Mouse (Mus musculus) heart, adult 18-20 months (tissue): ENCODE measurements around the gene Timm23. TPM values are rescaled to one million over a fixed set of nuclear protein-coding genes. Genes with fewer than 3 reads are reported as not detected.
"Not testable (repeated sequence)": the region's sequence is repeated elsewhere in the genome, so short reads cannot be mapped to it uniquely, and the experiment has no call there.

Experiments
- DNase-seq, 2 experiments: peaks; one replicate each; pipeline ENCODE4 v3.0.0; 2021 to 2022; ENCODE audit warnings: mixed read lengths in 1 of 2
- total RNA-seq, 2 experiments: library from RNA; stranded (reverse); gene quantifications; 2 replicates each; pipeline ENCODE4 v1.2.3; 2021

Timm23 gene
- total RNA-seq, 2 experiments from 2014 or later = 205 to 217 TPM

DNA sequence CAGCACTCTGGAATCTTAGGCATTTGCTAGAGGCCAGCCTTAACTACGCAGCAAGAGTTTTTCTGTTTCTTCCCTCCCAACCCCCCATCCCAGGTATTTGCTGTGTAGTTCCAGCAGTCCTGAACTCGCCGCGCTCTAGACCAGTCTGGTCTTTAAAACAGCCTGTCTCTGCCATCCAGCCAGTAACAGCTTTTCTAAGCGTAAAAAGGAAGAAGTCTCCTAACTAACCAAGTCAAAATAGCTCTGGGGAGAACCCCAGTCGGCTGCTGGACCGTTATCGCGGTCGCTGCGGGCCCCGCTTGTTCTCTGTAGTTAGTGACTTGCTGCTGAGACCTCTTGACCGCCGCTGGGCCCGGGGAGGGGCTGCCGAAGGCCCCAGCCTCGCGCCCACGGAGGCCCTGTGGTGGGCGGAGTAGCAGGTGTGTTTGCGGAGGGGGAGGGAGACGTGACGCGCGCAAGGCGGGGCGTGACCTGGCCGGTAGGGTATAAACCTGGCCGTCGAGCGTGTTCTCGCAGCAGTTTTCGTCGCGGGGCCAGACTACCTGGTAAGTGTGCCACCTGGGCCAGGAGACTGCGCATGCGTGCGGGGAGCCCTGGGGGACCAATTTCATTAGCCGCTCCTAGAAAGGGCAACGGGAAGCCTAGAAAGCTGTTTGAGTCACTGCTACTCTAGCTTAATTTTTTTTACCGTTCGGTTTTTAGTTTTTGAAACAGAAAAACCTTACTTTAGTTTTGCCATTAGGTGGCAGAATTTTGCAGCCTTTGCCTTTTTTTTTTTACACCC lies 36.2 kb downstream of the Timm23 start:
- peak; percentile 73 to 80 for DNase-seq

DNA sequence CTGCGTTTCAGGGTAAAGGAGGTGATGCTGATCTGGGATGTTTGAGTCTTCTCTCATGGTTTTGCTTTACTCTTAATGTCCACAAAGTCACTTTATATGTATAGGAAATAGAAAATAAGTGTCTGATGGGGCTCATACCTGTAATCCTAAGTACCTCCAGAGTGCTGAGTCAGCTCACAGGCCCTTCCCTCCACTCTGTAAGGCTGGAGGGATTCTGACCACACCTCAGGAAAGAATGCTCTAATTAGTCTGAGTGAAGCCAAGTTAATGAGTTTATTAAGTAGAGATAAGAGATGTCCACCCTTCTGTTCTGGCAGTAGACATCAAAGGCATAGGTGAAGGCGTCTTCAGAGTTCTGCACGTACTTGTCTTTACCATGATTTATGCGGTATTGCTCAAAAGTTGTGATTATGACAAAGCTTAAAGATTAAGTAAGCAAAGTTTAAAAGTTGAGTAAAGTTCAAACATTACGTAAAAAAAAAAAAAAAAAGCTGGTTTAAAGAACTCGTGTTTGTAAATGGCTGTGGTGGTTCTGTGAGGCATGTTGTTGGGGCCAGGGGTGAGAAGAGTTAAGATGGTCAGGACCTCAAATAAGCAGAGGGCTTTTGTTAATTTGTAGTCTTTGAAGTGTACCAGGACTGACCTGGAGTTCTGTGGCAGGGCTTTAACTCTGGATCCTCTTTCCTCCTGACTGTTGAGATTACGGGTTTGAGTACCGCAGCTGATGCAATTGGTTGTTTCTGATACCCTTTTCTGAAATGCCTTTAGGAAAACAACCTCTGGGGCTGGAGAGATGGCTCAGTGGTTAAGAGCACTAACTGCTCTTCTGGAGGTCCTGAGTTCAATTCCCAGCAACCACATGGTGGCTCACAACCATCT lies 37.3 kb downstream of the Timm23 start:
- no peak for DNase-seq

DNA sequence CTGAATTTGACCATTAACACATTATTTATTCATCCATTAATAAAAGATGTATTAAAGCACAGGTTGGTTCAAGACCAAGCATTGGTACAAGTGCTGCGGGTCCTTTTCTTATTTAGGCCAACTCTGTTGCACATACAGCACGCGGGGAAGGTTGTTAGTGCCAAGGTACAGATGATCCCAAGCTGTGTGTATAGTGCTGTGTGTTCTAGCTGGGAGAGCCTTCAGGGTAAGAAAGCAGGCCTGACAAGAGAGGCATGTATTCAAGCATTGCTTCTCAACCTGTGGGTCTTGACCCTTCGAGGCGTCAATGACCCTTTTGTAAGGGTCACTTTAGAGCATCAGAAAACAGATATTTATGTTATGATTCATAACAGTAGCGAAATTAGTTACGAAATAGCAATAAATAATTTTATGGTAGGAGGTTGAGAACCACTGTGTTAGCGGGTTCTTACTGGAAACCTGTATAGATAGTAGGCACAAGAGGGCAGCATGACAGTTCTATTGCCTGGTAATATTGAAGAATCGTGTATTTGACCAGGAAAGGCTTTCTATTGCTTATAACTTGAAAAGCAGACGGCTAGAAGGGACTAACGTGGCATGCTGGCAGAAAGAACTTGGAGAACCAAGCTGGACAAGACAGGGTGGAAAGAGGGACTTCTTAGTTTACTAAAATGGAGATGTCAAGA lies 38.4 kb downstream of the Timm23 start:
- DNase-seq = no peak

DNA sequence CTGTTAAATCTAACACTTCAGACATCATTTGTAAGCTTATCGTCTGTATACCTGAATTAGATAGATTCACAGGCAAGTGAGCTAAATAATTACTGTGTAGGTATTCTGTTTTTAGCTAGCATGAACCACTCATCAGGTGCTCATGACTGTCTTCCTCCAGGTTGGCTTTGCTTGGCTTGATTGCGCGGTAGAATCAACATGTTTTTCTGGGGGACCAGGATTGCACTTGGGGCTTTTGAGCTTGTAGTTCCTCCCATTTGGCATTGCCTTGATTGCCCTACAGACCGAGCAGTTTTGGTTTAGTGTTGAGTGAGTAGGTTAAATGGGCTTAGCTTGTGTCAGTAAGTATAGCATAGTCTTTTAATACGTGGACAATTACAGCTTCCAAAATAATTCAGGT lies 39.5 kb downstream of the Timm23 start:
- no peak for DNase-seq

DNA sequence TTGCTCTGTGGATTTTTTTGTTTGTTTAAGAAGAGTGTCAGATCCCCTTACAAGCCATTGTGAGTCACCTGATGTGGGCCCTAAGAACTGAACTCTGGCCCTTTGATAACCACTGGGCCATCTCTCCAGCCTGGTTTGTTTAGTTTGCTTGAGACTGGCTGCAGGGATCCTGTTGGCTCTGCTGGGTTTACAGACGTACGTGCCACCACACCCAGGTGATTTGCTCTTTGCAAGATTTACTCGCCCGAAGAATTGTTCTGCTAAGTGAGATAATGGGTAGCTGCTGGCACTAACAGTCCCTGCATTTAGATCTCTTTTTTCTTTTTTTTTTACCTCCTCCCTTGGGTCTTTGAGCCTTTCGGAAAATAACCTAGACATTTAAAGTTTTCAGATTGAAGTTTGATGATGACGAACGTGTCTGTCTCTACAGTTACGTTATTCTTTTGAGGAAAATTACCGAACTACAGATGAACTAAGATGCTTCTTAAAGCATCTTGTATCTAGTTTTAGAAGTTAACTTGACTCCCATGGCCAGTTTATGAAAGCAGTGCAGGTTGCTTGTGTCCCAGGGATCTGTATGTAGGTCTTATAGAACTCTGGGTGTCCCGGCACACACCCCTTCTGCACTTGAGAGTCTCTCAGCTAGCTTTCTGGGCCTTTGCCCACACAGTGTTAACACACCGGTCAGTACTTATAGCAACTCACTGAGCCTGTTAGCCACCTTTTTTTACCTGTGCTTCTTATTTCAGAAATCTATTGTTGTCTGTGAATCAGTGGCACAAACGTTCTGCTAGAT lies 40.4 kb downstream of the Timm23 start:
- no peak for DNase-seq

DNA sequence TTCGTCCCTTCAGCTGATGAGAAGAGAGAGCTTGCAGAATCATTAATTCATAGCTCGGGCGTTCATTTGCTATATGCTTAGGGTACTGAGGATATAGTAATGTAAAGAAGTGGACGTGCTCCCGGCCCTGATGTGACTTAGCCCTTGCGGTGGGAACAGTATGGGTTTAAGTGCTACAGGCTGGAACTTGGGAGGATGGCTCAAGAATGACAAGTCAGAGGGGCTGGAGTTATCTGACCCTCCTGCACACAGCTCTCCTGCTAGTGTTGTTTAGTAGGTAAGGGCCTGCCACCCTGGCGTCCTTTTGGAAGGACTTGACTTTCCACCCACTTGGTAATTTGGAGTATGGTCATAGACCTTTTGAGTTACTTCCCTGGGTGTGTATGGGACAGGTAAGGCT lies 41.1 kb downstream of the Timm23 start:
- no peak for DNase-seq

DNA sequence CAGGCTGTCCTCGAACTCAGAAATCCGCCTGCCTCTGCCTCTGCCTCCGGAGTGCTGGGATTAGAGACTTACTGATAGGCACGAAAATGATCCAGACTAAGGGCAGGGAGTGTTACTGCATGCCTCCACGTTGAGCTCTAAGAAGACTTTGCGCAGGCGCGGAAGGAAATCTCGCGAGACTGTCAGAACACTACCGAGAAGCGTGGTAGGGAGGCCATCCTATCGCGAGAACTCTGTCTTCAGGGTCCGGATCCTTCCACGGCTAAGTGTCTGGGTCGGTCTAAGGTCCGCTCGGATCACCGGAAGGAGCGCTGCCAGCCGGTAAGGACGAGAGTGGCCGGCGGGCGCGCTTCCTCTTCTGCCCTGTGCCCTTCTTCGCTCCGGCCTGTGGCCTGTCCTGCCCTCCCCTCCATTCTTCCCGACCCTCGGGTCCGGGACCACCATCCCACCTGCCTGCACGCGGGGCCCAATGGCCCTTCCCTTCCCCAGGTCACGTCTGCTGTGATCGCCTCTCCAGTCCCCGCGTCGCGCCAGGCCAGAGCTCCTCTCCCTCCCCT lies 41.9 kb downstream of the Timm23 start, which contains the start of gene Ncoa4:
Gene Ncoa4, plus strand, starts transcription at position 176 of the 557 bp plus-strand sequence.
- DNase-seq = peak; percentile 98 to 100

DNA sequence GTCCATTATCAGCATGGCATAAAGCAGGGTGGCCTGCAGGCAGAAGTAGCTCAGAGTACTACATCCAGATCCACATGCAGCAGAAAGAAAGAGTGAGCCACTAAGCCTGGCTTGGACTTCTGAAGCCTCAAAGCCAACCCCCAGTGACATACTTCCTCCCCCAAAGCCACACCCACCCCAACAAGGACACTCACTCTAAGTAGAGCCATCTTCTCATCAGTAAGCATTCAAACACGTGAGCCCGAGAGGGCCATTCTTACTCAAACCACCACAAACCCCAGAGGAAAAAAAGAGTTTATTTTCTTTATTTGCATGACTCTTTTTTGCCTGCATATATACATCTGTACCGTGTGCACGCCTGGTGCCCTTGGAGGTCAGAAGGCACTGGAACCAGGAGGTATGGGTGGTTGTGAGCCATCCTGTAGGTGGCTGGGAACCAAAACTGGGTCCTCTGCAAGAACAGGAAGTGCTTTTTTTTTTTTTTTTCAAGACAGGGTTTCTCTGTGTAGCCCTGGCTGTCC lies 42.5 kb downstream of the Timm23 start:
- no peak for DNase-seq

DNA sequence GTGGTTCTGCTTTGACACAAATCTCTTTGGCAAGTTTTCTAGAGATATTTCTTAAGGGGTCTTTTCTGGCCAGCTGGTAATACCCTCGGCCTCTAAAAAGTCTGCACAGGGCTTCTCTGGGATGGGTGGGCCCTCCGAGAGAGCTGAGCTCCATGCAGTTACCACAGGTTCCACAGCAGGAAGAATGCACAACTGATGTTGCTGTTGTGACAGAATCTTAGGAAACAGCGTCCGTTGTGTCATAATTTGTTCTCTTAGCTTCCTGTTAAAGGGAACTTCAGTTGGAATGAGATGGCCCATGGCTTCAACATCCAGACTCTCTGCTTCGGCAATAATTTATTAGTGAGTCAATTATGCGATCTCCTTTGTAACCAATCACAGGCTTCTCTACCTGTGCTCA lies 46.9 kb downstream of the Timm23 start:
- no peak for DNase-seq

DNA sequence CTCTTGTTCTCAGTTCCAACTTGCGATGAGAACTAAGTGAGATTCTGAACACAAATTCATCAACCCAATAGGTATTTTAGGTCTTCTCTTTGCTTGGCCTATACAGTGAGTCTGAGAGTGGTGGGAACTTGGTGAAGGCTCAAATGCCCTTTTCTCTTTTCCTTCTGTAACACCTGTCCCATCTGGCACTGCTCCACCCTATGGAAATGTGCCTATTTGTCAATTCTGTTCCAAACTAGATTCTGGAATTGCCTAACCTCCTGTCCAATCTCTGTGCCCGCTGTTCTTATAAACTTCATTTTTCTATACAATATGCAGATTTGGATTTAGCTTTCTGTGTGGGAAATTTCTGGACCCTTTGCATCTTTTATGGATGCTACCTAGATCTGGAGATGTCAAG lies 48.5 kb downstream of the Timm23 start:
- DNase-seq = no peak

DNA sequence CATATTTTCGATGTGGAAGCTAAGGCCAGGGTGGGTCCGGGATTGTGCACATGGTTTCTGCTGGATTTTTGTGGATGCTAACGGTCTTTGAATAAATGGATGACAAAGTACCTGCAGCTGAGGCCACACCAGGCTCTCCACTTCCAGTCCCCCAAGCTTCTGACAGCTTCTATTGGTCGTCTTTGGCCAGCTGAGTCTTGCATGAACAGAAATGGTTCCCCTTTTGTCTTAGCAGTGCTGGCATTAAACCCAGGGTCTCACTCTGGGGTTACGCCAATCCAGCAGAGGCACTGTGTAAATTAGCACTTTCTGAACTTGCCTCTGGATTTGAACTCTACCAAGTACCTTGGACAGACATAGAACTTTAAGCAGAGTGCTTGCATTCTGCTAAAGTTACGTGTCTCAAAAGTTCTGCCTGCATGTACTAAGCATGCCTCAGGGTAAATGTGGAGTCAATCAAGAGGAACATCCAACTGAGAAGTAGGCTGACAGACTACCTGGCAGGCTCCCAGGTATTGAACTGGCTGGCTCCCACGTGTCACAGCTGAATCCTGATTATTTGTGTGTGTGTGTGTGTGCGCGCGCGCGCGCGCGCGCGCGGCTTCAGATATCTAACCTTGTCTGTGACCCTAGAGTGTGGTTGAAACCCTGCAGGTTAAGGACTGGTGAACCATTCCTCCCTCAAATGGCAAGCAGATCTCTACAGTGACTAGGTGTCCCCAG lies 49.3 kb downstream of the Timm23 start:
- DNase-seq = no peak

DNA sequence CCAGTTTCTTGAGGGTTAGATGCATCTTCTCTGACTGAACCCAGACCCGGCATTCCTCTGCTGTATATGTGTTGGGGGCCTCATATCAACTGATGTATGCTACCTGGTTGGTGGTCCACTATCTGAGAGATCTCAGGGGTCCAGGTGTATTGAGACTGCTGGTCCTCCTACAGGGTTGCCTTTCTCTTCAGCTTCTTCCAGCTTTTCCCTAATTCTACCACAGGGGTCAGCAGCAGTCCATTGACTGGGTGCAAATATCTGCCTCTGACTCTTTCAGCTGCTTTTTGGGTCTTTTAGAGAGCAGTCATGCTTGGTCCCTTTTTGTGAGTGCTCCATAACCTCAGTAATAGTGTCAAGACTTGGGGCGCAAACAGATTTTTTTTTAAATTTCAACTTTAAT lies 50.8 kb downstream of the Timm23 start:
- no peak for DNase-seq

DNA sequence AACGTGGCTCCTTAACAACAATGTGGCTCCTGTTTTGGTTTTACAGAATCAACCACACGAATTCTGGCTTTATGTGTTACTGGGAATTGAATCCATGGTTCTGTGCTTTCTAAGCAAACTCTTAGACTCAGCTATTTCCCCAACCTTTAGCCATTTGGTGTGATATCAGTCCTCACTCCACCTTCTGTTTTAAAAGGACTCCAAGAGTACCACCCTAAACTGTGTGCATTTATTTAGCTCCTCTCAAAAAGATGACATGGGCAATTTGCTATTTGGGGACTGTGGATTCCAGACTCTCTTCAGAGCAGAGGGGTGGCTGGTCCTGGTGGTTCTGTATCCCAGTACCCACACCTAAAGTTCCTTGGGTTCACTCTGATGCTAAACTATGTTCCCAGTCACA lies 55.1 kb downstream of the Timm23 start:
- DNase-seq = no peak

DNA sequence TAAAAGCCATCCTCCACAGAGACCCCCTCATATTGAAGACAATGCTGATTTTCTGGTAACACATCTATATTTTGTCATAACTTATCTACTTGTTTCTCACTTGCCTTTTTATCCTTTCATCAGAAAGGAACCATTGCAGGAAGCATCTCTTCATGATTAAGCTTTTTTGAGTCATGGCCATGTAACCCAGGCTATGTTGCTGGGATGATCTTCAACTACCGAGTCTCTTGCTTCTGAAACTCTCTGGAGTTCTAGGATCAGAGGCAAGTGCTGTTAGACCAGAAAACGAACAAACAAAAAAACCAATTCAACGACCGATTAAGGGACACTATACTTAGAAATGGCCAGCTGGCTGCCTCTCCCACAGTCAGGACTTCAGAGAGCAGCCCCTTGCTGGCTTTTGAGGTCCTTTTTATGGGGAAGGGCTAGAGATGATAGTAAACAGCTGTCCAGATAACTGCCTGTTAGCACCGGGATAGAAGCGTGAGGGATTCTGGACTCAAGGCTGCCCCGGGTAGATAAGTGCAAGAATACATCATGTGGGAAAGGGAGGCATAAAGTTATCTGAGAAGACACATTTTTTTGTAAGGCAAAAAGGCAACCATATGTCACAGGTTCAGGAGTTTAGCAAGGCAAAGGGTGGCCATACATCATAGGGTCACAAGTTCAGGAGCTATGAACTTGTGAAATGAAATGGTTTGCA lies 55.7 kb downstream of the Timm23 start:
- no peak for DNase-seq

DNA sequence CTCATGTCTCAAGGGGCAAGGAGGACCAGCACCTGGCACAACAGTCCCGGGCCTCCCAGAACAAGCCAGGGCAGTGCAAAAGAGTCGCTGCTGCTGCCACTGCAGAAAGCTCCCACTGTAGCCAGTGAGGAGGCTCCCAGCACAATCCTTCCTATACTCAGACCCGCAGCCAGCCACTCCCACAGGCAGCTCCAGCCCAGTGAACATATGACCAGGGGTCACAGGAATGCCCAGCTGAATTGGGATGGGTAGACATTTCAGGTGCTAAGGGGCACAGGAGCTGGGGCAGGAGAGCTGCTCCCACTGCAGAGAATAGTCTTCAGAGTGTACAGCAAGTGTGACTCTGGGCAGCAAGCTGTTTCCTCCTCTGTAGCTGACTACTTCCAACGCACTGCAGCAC lies 56.3 kb downstream of the Timm23 start:
- no peak for DNase-seq

DNA sequence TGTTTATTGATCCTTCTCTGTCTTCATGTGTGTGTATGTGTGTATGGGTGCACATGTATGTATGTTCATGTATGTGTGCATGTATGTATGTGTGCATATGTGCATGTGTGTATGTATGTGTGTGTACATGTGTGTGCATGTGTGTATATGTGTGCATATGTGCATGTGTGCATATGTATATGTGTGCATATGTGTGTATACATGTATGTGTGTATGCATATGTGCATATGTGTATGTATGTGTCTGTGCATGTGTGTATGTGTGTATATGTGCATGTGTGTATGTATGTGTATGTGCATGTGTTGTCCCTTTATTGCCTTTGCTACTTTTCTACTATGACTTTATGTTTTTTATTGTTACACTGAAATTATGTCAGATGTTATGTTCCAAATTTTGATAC lies 57.0 kb downstream of the Timm23 start:
- DNase-seq = no peak

DNA sequence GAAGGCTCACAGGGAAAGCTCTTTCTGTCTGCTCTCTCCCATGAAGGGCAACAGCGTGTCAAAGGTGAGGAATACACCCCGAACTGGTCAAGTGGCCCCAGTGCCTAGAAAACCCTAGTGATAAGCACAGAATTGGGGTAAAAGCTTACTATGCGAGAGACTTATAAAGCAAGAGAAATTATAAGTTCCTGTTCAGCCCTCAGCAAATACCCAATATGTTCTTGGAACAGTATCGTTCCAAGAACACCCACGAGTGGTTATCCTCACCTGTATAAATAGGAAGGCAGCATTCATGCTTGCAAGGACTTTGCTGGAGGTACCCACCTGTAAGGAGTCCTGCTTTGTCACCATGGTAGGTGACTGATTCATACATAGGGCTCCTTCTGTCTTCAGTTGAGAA lies 60.0 kb downstream of the Timm23 start, which contains the start of gene Msmb:
Gene Msmb, plus strand, starts transcription at position 301 of the 400 bp plus-strand sequence.
- no peak for DNase-seq

DNA sequence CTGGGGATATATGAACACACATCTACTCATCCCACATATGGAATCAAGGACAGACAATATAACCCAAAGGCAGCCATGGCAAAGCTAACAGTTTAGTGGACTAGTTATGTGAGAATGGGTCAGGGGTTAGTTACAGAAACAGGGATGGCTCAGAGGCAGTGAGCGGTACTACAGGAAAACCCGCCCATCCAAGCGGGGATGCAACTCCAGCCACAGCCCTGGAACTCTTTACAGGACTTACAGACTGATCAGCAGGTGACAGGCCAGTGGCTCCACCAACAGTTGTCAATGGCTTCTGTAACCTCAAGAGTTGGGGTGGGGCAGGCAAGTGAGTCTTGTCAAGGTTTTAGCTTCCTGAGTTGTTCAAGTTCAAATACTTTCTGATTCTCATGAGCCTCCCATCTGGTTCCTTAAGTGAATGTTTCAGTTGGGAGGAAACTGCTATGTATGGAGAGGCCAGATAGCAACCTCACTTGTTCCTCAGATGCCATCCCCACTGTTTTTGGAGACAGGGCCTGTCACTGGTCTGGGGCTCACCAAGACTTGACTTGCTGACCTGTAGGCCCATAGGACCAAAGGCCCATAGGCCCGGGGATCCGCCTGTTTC lies 61.2 kb downstream of the Timm23 start:
- no peak for DNase-seq

DNA sequence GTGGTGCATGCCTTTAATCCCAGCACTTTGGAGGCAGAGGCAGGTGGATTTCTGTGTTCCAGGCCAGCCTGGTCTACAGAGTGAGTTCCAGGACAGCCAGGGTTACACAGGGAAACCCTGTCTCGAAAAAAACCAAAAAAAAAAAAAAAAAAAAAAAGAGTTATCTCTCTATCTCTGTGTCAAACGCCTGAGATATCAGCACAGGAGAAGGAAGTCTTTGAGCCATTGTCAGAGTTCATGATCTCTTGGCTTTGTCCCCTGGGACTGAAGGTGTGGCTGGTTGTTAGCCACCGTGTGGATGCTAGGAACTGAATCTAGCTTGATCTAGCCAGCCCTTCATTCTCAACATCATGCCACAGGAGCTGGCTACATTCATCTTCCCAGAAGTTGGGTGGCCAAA lies 65.2 kb downstream of the Timm23 start:
- DNase-seq = not testable (repeated sequence)
